In genomic region chr2:168095077-168095476, GRCm38 (mm10) we compare ENCODE assay signal across 8 mouse cellular contexts. TPM values are rescaled to one million over a fixed set of nuclear protein-coding genes. Genes with fewer than 3 reads are reported as not detected.
DNase-seq lines count a peak whose midpoint lies in the region; ATAC-seq and TF ChIP-seq lines count a peak whose summit lies in the region.

No protein-coding gene starts in this region.

- no peak overlapping the region for H3K9ac ChIP-seq in midbrain, embryonic 13.5 days (replicated peaks)
- no peak overlapping the region for H3K9ac ChIP-seq in heart, postnatal 0 days (replicated peaks; ENCODE audit: low read depth, low read length)
- H3K9ac ChIP-seq in stomach, embryonic 14.5 days (replicated peaks; ENCODE audit: low read depth, low read length) = no peak overlapping the region; the same call in 1 of the 2 replicates

- TF ChIP-seq CTCF in heart, postnatal 0 days (IDR thresholded peaks at IDR 0.05; ENCODE audit: low read depth) = no peak

- no peak overlapping the region for H3K4me3 ChIP-seq in midbrain, embryonic 13.5 days (replicated peaks)
- no peak overlapping the region for H3K4me3 ChIP-seq in midbrain, embryonic 10.5 days
- H3K4me3 ChIP-seq in heart, postnatal 0 days (ENCODE audit: low read depth, low read length) = no peak overlapping the region
- no peak overlapping the region for H3K4me3 ChIP-seq in stomach, embryonic 14.5 days (ENCODE audit: low read depth, low read length)

- H3K4me1 ChIP-seq in midbrain, embryonic 13.5 days (replicated peaks) = peaks cover 28% of the 10 kb centered on the region
- H3K4me1 ChIP-seq in midbrain, embryonic 10.5 days = peaks cover 3% of the 10 kb centered on the region; the same call in 1 of the 2 replicates
- peaks cover 16% of the 10 kb centered on the region for H3K4me1 ChIP-seq in heart, postnatal 0 days (ENCODE audit: control insufficient read depth, insufficient read depth)
- H3K4me1 ChIP-seq in stomach, embryonic 14.5 days (ENCODE audit: control insufficient read depth, insufficient read depth, low read length) = peaks cover 31% of the 10 kb centered on the region; the same call in 1 of the 2 replicates

- DNase-seq in midbrain, embryonic 10.5 days (ENCODE audit: low spot score) = no peak
- no peak for DNase-seq in heart, postnatal 0 days (ENCODE audit: low spot score)
- peak; percentile 80 for DNase-seq in kidney, postnatal 10 days
- DNase-seq in gastrocnemius, postnatal 36 days = no peak
- no peak for DNase-seq in adrenal gland, adult 18-20 months (ENCODE audit: low spot score in 2 of 2)
- DNase-seq in cerebellum, adult 11 months = no peak

- peaks cover 48% of the 10 kb centered on the region for H3K36me3 ChIP-seq in midbrain, embryonic 13.5 days
- peaks cover 44% of the 10 kb centered on the region for H3K36me3 ChIP-seq in midbrain, embryonic 10.5 days
- peaks cover 10% of the 10 kb centered on the region for H3K36me3 ChIP-seq in heart, postnatal 0 days (replicated peaks; ENCODE audit: control insufficient read depth, insufficient read depth, low read length)
- H3K36me3 ChIP-seq in stomach, embryonic 14.5 days (ENCODE audit: control insufficient read depth, insufficient read depth, low read length) = peaks cover 8% of the 10 kb centered on the region; the same call in 1 of the 2 replicates

- no peak for TF ChIP-seq EP300 in heart, postnatal 0 days (IDR thresholded peaks at IDR 0.05; ENCODE audit: low read depth)

- no peaks in the 10 kb centered on the region for H3K27me3 ChIP-seq in midbrain, embryonic 13.5 days
- no peaks in the 10 kb centered on the region for H3K27me3 ChIP-seq in midbrain, embryonic 10.5 days (ENCODE audit: low read depth, poor library complexity, severe bottlenecking)
- H3K27me3 ChIP-seq in heart, postnatal 0 days (ENCODE audit: control insufficient read depth, insufficient read depth, low read length) = no peaks in the 10 kb centered on the region
- no peaks in the 10 kb centered on the region for H3K27me3 ChIP-seq in stomach, embryonic 14.5 days (ENCODE audit: control insufficient read depth, insufficient read depth, low read length)

- H3K9me3 ChIP-seq in midbrain, embryonic 13.5 days = no peaks in the 10 kb centered on the region
- H3K9me3 ChIP-seq in midbrain, embryonic 10.5 days (replicated peaks) = no peaks in the 10 kb centered on the region
- no peaks in the 10 kb centered on the region for H3K9me3 ChIP-seq in heart, postnatal 0 days (replicated peaks; ENCODE audit: control insufficient read depth, low read length)
- no peaks in the 10 kb centered on the region for H3K9me3 ChIP-seq in stomach, embryonic 14.5 days (ENCODE audit: control insufficient read depth, low read depth, low read length)

- ATAC-seq in midbrain, embryonic 13.5 days = peak; percentile 52
- 0 out of 2 replicates have a peak, but pooled peaks have one; percentile 3 for ATAC-seq in heart, postnatal 0 days (ENCODE audit: insufficient read depth, low read depth)
- ATAC-seq in stomach, embryonic 14.5 days (ENCODE audit: insufficient number of reproducible peaks, insufficient read depth, low FRiP score, low read depth) = 0 out of 2 replicates have a peak, but pooled peaks have one; percentile 29

- 44% methylated on average over 8 of the region's 8 CpGs for WGBS in midbrain, embryonic 13.5 days
- 88% methylated on average over 8 of the region's 8 CpGs for WGBS in midbrain, embryonic 10.5 days
- 32% methylated on average over 8 of the region's 8 CpGs for WGBS in heart, postnatal 0 days
- WGBS in stomach, embryonic 14.5 days = 49% methylated on average over 8 of the region's 8 CpGs

- no peak overlapping the region for H3K4me2 ChIP-seq in midbrain, embryonic 13.5 days (replicated peaks)
- H3K4me2 ChIP-seq in heart, postnatal 0 days (ENCODE audit: low read depth, low read length) = no peak overlapping the region; the same call in 1 of the 2 replicates
- H3K4me2 ChIP-seq in stomach, embryonic 14.5 days (replicated peaks; ENCODE audit: low read depth, low read length) = no peak overlapping the region

- peak overlapping the region; percentile 75 for H3K27ac ChIP-seq in midbrain, embryonic 13.5 days
- no peak overlapping the region for H3K27ac ChIP-seq in midbrain, embryonic 10.5 days (replicated peaks)
- peak overlapping the region; percentile 74 for H3K27ac ChIP-seq in heart, postnatal 0 days (ENCODE audit: low read depth)
- peak overlapping the region; percentile 68; the same call in 1 of the 2 replicates for H3K27ac ChIP-seq in stomach, embryonic 14.5 days (ENCODE audit: low read length)

- intact Hi-C loops in gastrocnemius, postnatal 36 days (cut with DNase I) = no loop called here

RNA-seq across cellular contexts. Expression of gene Pard6b, which starts 14.3 kb away (rescaled TPM):
- polyA plus RNA-seq in midbrain, embryonic 13.5 days (2015; fragmentation: Nextera tagmentation; extraction: Ambion mirVana) = 7.0 and 7.9 TPM in 2 replicates
- 6.9 and 7.5 TPM in 2 replicates for polyA plus RNA-seq in midbrain, embryonic 10.5 days (2016; fragmentation: Nextera tagmentation; extraction: Ambion mirVana)
- 4.4 and 6.5 TPM in 2 replicates for total RNA-seq in heart, postnatal 0 days (2014; rRNA removed; ENCODE audit: low replicate concordance)
- polyA plus RNA-seq in heart, postnatal 0 days (2015; fragmentation: Nextera tagmentation; extraction: Ambion mirVana) = 3.3 and 3.5 TPM in 2 replicates
- 12.3 and 13.2 TPM in 2 replicates for polyA plus RNA-seq in stomach, embryonic 14.5 days (2014; fragmentation: Nextera tagmentation; extraction: Ambion mirVana)
- total RNA-seq in gastrocnemius, postnatal 36 days (2021) = under 1 TPM; 0.69 to 0.91 TPM
- 1 to 10 TPM; 1.2 to 1.6 TPM for total RNA-seq in adrenal gland, adult 18-20 months (2021)
